Mouse (Mus musculus) thymus, postnatal 4 days (tissue): ENCODE results near the gene Dbp.

Source experiments
- DNase-seq: peaks from one replicate; pipeline ENCODE4 v3.0.0; 2021

Gene Dbp

GRCm38 (mm10) chr7:45695098-45695497 lies 9.8 kb upstream of the Dbp start:
- DNase-seq = peak; percentile 57

- DNase-seq = peak; percentile 24
Measured at GRCm38 (mm10) chr7:45697894-45698293, 7.0 kb upstream of the Dbp start.

DNA sequence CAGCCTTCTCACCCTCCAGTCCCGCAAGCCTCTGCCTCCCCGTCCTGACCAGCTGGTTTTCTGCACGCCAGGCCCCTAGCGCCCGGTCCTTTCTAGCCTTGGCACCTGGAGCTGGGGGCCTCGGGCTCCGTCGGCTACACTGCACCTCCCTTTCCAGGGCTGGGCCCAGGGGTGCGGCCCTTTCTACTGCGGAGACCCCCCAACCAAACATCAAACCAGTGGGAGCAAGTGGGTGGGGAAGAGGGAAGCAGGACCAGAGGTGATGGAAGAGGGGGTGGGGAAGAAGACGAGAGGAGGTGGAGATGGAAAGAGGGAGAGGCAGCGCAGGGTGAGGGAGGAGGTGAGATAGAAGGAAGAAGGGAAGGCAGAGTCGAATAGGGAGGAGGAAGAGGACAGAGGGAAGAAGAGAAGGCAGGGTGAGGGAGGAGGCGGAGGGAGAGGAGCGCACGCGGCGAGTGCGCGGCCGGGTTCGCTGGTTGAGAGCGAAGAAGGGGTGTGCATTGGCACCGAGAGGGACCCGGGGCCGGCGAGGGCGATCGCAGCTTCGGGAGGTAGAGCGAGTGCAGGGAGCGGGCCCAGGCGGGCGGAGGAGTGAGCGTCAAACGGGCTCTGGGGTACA lies 5.3 kb upstream of the Dbp start, which contains the start of gene Car11:
Car11 (plus strand) TSS at position 321 of the 619 bp plus-strand sequence.
- peak; percentile 66 for DNase-seq

DNA sequence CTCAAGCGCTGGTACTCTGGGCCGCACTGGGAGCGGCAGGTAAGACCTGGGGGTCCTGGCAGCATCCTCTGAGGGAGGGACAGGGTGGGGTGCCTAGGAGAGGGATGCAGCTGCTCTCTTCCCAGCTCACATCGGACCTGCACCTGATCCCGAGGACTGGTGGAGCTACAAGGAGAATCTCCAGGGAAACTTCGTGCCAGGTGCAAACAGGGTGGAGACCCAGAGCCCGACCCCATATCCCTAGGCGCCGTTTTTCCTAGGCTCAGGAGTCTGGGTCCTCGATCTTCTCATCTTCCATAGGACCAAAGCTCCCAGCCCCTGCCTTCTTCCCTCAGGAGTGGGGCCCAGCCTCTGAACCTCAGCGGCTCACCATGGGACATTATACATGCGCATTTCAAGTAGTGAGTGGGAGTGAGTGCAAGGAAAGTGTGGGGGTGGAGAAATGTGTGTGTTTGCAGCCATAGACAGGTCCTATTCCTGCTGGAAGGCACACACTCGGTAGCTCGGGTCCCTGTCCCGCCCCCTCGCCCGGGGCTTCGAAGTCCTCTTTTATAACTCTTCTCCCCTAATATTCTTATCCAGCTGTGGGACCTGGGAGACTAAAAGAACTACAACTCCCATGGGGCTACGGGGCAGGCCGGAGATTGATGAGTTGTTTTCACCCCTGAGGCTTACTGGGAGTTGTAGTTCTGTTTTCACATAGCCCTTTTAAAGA lies 4.4 kb upstream of the Dbp start:
- peak; percentile 76 for DNase-seq

- no peak for DNase-seq
Measured at GRCm38 (mm10) chr7:45701072-45701471, 3.8 kb upstream of the Dbp start.

GRCm38 (mm10) chr7:45701607-45702006 lies 3.3 kb upstream of the Dbp start:
- DNase-seq = no peak

GRCm38 (mm10) chr7:45702316-45702715 lies 2.6 kb upstream of the Dbp start:
- DNase-seq = no peak

DNA sequence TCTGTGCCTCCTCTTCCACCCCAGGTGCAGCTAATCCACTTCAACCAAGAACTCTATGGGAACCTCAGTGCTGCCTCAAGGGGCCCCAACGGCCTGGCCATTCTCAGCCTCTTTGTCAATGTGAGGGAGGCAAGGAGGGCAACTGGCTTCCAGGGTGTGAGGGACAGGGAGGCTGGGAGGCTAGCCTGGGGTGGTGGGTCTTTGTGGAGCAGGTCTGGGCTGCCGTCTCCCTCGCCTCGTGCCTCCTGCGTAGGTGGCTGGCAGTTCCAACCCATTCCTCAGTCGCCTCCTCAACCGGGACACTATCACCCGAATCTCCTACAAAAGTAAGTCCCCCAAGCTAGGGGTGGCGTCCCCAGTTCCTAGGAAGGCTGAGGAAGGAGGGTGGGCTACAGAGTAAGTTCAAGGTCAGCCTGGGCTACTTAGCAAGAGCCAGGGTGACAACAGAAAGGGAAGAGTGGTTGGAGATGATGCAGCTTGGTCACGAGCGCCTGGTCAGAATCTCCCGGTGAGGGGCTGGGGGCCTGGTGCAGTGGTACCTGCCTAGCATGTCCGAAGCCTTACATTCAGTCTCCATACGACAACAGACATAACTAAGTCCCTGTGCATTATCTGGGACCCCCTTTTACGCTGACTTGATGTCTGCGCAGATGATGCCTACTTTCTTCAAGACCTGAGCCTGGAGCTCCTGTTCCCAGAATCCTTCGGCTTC lies 1.9 kb upstream of the Dbp start:
- peak; percentile 27 for DNase-seq

- peak; percentile 50 for DNase-seq
Measured at GRCm38 (mm10) chr7:45703521-45704033, 1.3 kb upstream of the Dbp start.

- peak; percentile 67 for DNase-seq
Measured at GRCm38 (mm10) chr7:45704046-45704559, 785 bp upstream of the Dbp start.

DNA sequence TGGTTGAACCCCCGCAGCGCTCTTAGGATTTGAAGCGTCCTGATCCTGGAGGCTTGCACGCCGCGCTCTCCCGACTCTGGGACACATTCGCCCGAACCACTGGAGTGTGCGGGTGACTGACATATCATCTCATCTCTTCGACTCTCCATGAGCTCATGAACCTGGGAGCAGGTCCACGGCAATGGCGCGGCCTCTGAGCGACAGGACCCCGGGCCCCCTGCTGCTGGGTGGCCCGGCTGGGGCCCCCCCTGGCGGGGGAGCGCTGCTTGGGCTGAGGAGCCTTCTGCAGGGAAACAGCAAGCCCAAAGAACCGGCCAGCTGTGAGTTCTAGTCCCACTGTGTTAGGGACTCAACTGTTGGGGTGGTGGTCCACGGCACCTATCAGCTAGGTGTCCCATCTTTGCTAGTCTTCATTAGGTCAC lies 566 bp downstream of the Dbp start:
- peak; percentile 75 for DNase-seq

DNA sequence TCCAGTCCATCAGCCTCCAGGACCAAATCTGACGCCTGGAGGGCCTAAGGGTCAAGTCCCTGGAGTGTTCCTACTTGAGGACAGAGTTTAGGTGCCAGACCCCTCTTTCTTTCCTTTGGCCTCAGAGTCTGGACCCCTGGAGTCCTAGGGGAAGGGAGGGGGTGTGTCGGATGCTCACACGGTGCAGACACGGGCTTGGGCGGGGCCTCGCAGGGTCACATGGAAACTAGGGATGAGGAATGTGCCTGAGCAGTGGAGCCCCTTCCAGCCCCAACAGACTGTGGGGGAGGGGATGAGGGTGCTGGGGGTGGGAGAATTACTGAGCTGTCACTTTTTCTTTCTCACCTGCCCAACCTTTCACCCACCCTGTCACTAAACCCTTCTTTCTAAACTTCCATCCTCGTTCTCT lies 989 bp downstream of the Dbp start:
- DNase-seq = peak; percentile 69

DNA sequence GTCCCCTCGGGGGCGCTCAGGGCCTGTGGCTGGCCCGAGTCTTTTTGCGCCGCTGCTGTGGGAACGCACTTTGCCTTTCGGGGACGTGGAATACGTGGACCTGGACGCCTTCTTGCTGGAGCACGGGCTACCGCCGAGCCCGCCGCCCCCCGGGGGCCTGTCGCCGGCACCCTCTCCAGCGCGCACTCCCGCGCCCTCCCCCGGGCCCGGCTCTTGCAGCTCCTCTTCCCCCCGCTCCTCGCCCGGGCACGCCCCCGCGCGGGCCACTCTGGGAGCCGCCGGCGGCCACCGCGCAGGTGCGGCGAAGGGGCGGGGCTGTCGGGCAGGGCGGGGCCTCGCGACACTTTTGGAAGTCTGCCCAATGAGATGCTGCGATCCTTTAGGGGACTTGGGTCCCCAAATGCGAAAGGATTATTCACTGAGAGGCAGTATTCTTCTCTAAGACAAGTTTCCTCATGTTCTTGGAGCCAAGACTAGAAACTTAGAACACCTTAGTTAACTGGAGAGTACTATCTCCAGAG lies 1.9 kb downstream of the Dbp start:
- DNase-seq = peak; percentile 97

GRCm38 (mm10) chr7:45707375-45707967 lies 2.6 kb downstream of the Dbp start:
- DNase-seq = peak; percentile 91

DNA sequence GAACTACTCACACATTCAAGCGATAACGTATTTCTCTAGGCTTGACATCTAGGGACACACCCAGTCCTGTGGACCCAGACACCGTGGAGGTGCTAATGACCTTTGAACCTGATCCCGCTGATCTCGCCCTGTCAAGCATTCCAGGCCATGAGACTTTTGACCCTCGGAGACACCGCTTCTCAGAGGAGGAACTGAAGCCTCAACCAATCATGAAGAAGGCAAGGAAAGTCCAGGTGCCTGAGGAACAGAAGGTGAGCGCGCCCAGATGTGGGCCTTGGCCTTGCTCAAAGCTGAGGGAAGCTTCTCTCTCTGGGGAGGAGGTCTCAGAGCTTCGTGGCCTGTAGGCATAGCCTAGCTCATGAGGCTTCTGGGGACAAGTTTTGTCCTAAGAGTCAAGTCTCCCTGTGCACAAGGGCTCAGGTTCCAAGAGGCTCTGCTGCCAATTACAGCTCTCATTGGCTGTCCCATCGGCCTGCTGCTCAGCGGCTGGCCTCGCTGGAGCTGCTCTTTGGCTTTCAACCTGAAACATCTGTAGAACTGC lies 3.4 kb downstream of the Dbp start:
- peak; percentile 25 for DNase-seq

DNA sequence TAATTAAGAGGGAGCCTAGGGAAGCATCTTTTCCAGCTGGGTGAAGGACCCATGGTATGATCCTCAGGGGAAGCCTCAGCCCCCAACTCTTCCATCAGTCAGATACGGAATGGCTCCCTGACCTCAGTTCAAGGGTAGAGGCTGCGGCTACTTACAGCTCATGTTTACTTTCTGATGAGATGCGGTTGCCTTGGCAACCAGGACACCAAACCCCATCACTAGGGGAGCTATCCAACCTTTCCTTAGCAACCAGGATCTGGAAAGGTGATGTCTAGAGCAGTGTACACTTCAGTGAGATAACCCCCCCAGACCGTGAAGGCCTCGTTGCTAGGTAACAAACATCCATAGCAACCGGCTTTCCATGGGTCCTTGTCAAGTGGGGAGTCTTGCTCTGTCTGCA lies 4.1 kb downstream of the Dbp start:
- DNase-seq = peak; percentile 7

GRCm38 (mm10) chr7:45709677-45710355 lies 4.9 kb downstream of the Dbp start:
- peak; percentile 19 for DNase-seq

DNA sequence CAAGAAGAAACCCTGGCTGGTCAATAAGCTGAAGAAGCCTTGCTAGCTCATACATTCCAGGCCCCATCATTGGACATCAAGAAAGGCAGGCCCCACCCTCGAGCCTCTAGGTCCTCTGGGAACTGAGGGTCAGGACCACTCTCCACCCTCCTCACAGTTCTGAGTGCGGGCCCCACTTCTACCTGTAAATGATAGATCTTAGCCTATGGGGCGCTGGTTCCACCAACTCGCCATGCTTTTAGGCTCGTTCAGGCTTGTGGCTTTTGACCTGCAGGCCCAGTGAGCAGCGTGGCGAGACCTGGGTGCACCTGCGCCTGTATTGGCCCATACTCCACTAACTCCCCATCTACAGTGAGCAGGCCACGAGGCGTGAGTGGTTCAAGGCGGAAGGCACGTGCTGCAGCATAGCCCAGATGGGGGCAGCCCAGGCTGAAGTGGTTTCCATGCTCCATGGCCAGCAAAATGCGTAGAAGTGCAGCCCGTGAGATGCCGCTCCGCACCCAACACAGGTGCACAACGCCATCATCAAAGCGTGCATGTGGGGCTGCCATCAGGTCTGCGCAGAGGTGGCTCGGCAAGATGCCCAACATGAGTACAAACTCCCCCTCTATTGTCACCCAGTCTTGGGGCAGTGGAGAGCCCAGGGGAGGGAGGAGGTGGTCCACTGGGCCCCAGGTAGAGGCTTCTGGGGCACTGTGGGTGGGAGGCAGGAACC lies 5.7 kb downstream of the Dbp start:
- peak; percentile 17 for DNase-seq

DNA sequence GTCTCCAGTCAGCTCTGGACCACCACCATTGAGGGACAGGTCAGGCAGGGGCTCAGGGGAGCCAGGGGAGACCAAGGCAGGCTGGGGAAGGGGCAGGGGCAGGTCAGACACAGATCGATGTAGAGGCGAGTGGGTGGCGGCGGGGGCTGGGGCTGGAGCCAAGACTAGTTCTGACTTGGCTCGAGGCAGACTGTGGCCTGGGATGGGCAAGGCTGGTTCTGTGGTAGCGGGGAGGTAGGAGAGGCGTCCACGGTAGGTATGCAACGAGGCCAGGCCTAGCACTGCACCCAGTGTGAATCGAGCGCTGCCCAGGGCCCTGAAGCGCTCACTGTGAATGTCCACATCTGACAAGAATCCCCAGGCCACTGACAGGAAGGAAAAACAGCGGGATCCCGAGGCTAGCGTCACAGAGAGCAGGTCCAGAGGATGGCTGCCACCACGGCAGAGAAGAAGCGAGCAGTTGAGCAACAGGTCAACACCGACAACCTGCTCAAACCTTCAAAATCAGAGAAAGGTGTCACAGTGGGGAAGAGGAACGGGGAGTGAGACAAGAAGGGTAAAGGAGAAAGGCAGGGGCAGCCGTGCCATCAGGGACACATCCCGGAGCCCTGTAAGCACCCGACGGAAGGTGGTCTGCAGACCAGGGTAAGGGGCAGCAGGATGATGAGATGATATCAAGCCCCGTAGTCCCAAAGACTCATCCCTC lies 6.6 kb downstream of the Dbp start:
- DNase-seq = peak; percentile 19

DNA sequence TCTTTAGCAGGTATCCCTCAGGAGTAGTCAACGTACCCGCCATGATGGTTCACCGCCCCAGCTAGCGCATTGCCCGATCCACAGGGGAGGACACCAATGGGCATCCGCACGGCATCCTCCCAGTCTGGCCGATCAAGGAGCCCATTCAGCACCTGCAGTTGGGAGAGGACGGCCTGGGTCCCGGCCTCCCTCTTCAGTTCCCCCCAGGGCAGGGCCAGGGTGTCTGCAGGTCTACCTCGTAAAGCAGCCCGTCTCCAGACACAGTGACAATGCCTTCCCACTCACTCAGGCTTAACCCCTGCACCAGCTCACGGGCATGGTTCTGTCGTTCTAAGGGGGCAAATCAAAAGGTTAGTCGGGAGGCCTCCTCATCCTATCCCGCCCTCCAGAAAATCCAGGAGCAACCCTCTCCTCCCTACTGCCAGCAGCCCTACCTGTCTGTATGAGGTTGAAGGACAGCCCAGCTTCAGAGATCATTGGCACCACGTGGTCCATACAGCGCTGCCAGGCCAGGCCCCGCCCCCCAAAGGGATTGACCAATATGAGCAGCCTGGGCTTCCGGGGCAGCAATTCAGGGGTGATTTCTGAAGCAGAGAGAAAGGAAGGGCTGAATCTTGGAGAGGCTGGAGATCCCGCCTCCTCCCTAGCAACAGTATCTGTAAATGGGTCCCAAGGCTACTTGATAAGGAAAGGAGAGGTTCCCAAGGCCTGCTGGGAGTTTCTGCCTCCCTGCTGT lies 7.3 kb downstream of the Dbp start:
- peak; percentile 29 for DNase-seq
